Mouse (Mus musculus): ENCODE data around the gene Gpr62. TPM values are rescaled to one million over a fixed set of nuclear protein-coding genes. Genes with fewer than 3 reads are reported as not detected.

The Gpr62 gene
- polyA plus RNA-seq, 1 experiment from 2014 or later = 0.41 TPM

GRCm38 (mm10) chr9:106483606-106484005 lies 17.9 kb upstream of the Gpr62 start:
- H3K4me3 ChIP-seq (ENCODE audit: low read length) = no peak overlapping the region
- no peak overlapping the region for H3K9ac ChIP-seq (replicated peaks; ENCODE audit: low read length)
- H3K36me3 ChIP-seq (ENCODE audit: insufficient read depth, low read length) = peaks cover 41% of the 10 kb centered on the region
- ATAC-seq (ENCODE audit: low FRiP score, low TSS enrichment) = no peak
- H3K27ac ChIP-seq (ENCODE audit: low read length) = no peak overlapping the region
- WGBS = 90% methylated on average over 17 of the region's 17 CpGs
- H3K9me3 ChIP-seq (ENCODE audit: low read length) = no peaks in the 10 kb centered on the region
- H3K27me3 ChIP-seq (ENCODE audit: insufficient read depth, low read length) = no peaks in the 10 kb centered on the region
- H3K4me2 ChIP-seq (replicated peaks; ENCODE audit: low read depth, low read length) = no peak overlapping the region
- no peaks in the 10 kb centered on the region for H3K4me1 ChIP-seq (ENCODE audit: insufficient read depth, low read length)

DNA sequence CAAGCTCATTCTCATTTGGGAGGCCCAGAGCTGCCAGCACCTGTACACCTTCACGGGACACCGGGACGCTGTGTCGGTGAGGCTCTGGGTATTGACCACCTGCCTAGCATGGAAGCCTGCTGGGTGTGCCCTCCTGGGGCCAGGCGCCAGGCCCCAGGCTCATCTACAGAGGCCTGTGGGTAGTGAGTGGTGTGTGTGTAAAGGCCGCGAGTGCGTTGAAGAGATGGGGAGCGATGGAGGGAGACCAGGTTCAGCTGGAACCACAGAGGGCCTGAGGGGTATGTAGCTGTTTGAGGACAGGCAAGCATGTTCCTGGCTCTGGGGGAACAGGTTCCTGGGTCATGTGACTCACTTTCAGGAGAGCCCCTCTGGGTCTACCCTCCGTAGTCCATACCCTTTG lies 17.4 kb upstream of the Gpr62 start:
- WGBS = 95% methylated on average over 10 of the region's 10 CpGs

DNA sequence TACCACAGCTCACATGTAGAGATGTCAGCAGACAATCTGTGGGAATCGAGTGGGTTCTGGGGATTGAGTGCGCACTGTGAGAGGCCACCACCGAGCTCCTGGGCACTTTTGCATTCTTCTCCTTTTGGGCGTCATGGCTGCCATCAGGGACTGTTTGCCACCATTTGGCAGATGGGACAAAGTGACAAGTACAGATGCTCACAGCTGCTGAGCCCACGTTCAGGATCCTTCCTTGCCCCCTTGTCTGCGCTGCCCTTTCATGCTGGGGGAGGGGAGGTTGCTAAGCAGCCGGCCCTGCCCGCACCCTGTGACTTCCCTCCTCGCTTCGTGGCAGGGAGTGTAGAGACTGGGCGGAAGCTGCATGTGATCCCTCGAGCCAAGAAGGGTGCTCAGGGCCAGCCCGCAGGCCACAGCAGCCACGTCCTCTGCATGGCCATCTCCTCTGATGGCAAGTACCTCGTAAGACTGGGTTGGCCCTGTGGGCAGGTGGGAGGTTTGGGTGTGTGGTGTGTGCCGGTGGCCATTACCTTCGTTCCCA lies 16.9 kb upstream of the Gpr62 start:
- WGBS = 85% methylated on average over 17 of the region's 17 CpGs
- Histone ChIP-seq H3K9me3 (ENCODE audit: low read length) (no peaks in the 10 kb centered on the region), H3K4me1 (ENCODE audit: insufficient read depth, low read length) (peaks cover 9% of the 10 kb centered on the region), H3K27ac (ENCODE audit: low read length) (no peak overlapping the region), H3K27me3 (ENCODE audit: insufficient read depth, low read length) (no peaks in the 10 kb centered on the region), H3K36me3 (ENCODE audit: insufficient read depth, low read length) (peaks cover 41% of the 10 kb centered on the region), H3K4me2 (replicated peaks; ENCODE audit: low read depth, low read length) (no peak overlapping the region), H3K9ac (replicated peaks; ENCODE audit: low read length) (no peak overlapping the region), H3K4me3 (ENCODE audit: low read length) (no peak overlapping the region)
- ATAC-seq (ENCODE audit: low FRiP score, low TSS enrichment) = no peak

More for the DNA sequence above, 17.4 kb upstream of the Gpr62 start:
- Histone ChIP-seq H3K4me1 (ENCODE audit: insufficient read depth, low read length) (peaks cover 4% of the 10 kb centered on the region), H3K4me2 (replicated peaks; ENCODE audit: low read depth, low read length) (no peak overlapping the region), H3K36me3 (ENCODE audit: insufficient read depth, low read length) (peaks cover 41% of the 10 kb centered on the region), H3K9me3 (ENCODE audit: low read length) (no peaks in the 10 kb centered on the region), H3K27ac (ENCODE audit: low read length) (no peak overlapping the region), H3K4me3 (ENCODE audit: low read length) (no peak overlapping the region), H3K27me3 (ENCODE audit: insufficient read depth, low read length) (no peaks in the 10 kb centered on the region), H3K9ac (replicated peaks; ENCODE audit: low read length) (no peak overlapping the region)
- ATAC-seq (ENCODE audit: low FRiP score, low TSS enrichment) = no peak

- H3K4me3 ChIP-seq (ENCODE audit: low read length) = no peak overlapping the region
Measured at GRCm38 (mm10) chr9:106481676-106482075, 15.9 kb upstream of the Gpr62 start.

GRCm38 (mm10) chr9:106481075-106481474 lies 15.3 kb upstream of the Gpr62 start:
- Histone ChIP-seq H3K9ac (replicated peaks; ENCODE audit: low read length) (no peak overlapping the region), H3K36me3 (ENCODE audit: insufficient read depth, low read length) (peaks cover 39% of the 10 kb centered on the region), H3K4me2 (replicated peaks; ENCODE audit: low read depth, low read length) (no peak overlapping the region), H3K27me3 (ENCODE audit: insufficient read depth, low read length) (no peaks in the 10 kb centered on the region), H3K4me1 (ENCODE audit: insufficient read depth, low read length) (peaks cover 15% of the 10 kb centered on the region), H3K9me3 (ENCODE audit: low read length) (no peaks in the 10 kb centered on the region), H3K4me3 (ENCODE audit: low read length) (no peak overlapping the region), H3K27ac (ENCODE audit: low read length) (no peak overlapping the region)
- ATAC-seq (ENCODE audit: low FRiP score, low TSS enrichment) = no peak
- WGBS = 86% methylated on average over 13 of the region's 15 CpGs

More at GRCm38 (mm10) chr9:106481676-106482075, 15.9 kb upstream of the Gpr62 start:
- no peak for ATAC-seq (ENCODE audit: low FRiP score, low TSS enrichment)
- Histone ChIP-seq H3K4me2 (replicated peaks; ENCODE audit: low read depth, low read length) (no peak overlapping the region), H3K27ac (ENCODE audit: low read length) (no peak overlapping the region), H3K9ac (replicated peaks; ENCODE audit: low read length) (no peak overlapping the region), H3K36me3 (ENCODE audit: insufficient read depth, low read length) (peaks cover 41% of the 10 kb centered on the region), H3K9me3 (ENCODE audit: low read length) (no peaks in the 10 kb centered on the region), H3K4me1 (ENCODE audit: insufficient read depth, low read length) (peaks cover 11% of the 10 kb centered on the region), H3K27me3 (ENCODE audit: insufficient read depth, low read length) (no peaks in the 10 kb centered on the region)
- WGBS = 92% methylated on average over 13 of the region's 13 CpGs

GRCm38 (mm10) chr9:106480541-106480940 lies 14.8 kb upstream of the Gpr62 start:
- H3K27ac ChIP-seq (ENCODE audit: low read length) = no peak overlapping the region
- no peaks in the 10 kb centered on the region for H3K27me3 ChIP-seq (ENCODE audit: insufficient read depth, low read length)
- H3K36me3 ChIP-seq (ENCODE audit: insufficient read depth, low read length) = peaks cover 38% of the 10 kb centered on the region
- H3K9me3 ChIP-seq (ENCODE audit: low read length) = no peaks in the 10 kb centered on the region
- WGBS = 88% methylated on average over 7 of the region's 7 CpGs
- no peak overlapping the region for H3K9ac ChIP-seq (replicated peaks; ENCODE audit: low read length)
- no peak for ATAC-seq (ENCODE audit: low FRiP score, low TSS enrichment)
- H3K4me1 ChIP-seq (ENCODE audit: insufficient read depth, low read length) = peaks cover 20% of the 10 kb centered on the region
- no peak overlapping the region for H3K4me3 ChIP-seq (ENCODE audit: low read length)
- H3K4me2 ChIP-seq (replicated peaks; ENCODE audit: low read depth, low read length) = no peak overlapping the region

DNA sequence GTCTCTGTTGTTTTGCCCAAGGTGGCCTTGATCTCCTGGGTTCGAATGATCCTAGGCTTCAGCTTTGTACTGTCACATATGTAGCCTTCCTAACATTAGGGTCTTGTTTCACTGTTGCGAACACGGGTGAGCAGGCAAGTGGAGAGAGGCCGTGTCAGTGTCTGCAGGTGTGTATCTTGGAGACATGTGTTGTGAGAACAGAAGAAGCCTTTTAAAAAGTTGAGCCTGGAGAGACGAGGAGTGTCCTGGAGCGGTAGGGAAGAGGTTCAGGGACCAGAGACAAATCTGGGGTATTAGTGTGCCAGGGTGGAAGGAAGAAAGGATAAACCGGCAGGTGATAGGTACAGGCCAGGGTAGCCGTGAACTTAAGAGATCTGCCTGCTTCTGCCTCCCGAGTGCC lies 12.4 kb upstream of the Gpr62 start:
- WGBS = 73% methylated on average over 9 of the region's 9 CpGs

GRCm38 (mm10) chr9:106477649-106478048 lies 11.9 kb upstream of the Gpr62 start:
- peak overlapping the region; percentile 74 for H3K9ac ChIP-seq (replicated peaks; ENCODE audit: low read length)
- 4% methylated on average over 16 of the region's 16 CpGs for WGBS
- no peaks in the 10 kb centered on the region for H3K9me3 ChIP-seq (ENCODE audit: low read length)
- H3K4me1 ChIP-seq (ENCODE audit: insufficient read depth, low read length) = peaks cover 39% of the 10 kb centered on the region
- no peaks in the 10 kb centered on the region for H3K27me3 ChIP-seq (ENCODE audit: insufficient read depth, low read length)
- H3K4me2 ChIP-seq (replicated peaks; ENCODE audit: low read depth, low read length) = peak overlapping the region; percentile 98
- no peak for ATAC-seq (ENCODE audit: low FRiP score, low TSS enrichment)
- H3K36me3 ChIP-seq (ENCODE audit: insufficient read depth, low read length) = peaks cover 16% of the 10 kb centered on the region
- H3K4me3 ChIP-seq (ENCODE audit: low read length) = peak overlapping the region; percentile 73
- H3K27ac ChIP-seq (ENCODE audit: low read length) = peak overlapping the region; percentile 39; the same call in 1 of the 2 replicates

More for the DNA sequence above, 12.4 kb upstream of the Gpr62 start:
- peak overlapping the region; percentile 98 for H3K4me2 ChIP-seq (replicated peaks; ENCODE audit: low read depth, low read length)
- H3K4me3 ChIP-seq (ENCODE audit: low read length) = peak overlapping the region; percentile 73
- no peaks in the 10 kb centered on the region for H3K27me3 ChIP-seq (ENCODE audit: insufficient read depth, low read length)
- H3K9ac ChIP-seq (replicated peaks; ENCODE audit: low read length) = peak overlapping the region; percentile 74
- no peak overlapping the region for H3K27ac ChIP-seq (ENCODE audit: low read length)
- H3K36me3 ChIP-seq (ENCODE audit: insufficient read depth, low read length) = peaks cover 20% of the 10 kb centered on the region
- H3K9me3 ChIP-seq (ENCODE audit: low read length) = no peaks in the 10 kb centered on the region
- peaks cover 39% of the 10 kb centered on the region for H3K4me1 ChIP-seq (ENCODE audit: insufficient read depth, low read length)
- no peak for ATAC-seq (ENCODE audit: low FRiP score, low TSS enrichment)

DNA sequence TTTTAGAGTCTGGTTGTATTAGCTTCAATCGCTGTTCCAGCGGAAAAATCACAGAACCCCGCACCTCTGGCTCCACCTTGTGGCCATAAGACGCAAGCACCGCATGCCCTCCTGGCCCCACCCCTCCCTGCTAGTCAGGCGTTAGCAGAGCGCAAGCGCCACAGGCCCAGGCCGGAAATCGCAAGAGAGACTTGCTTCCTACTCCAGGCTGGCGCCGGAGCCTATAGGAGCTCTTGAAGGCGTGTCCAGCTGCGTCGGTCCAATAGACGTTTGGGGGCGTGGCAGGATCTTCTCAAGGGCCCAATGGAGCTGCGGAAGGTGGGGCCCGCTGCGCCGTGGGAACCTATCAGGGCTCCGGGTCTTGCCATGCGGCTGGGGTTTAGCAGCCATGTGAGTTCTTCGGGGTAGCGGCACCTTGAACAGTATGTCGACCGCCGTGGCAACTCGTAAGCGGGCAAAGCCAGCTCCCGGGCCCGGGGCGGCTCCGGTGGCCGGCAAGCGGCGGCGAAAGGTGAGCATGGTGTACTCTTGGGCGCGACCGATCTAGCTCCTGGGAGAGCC lies 11.3 kb upstream of the Gpr62 start, which contains the start of gene Parp3:
Gene Parp3, minus strand, starts transcription at position 26 of the 561 bp plus-strand sequence.
- peaks cover 13% of the 10 kb centered on the region for H3K36me3 ChIP-seq (ENCODE audit: insufficient read depth, low read length)
- H3K4me2 ChIP-seq (replicated peaks; ENCODE audit: low read depth, low read length) = peak within 1 kb of the TSS; percentile 98
- H3K9ac ChIP-seq (replicated peaks; ENCODE audit: low read length) = peak within 1 kb of the TSS; percentile 74
- H3K4me1 ChIP-seq (ENCODE audit: insufficient read depth, low read length) = peaks cover 41% of the 10 kb centered on the region
- no peaks in the 10 kb centered on the region for H3K27me3 ChIP-seq (ENCODE audit: insufficient read depth, low read length)
- H3K27ac ChIP-seq (ENCODE audit: low read length) = peak within 1 kb of the TSS; percentile 63
- ATAC-seq (ENCODE audit: low FRiP score, low TSS enrichment) = peak; percentile 98
- peak within 1 kb of the TSS; percentile 73 for H3K4me3 ChIP-seq (ENCODE audit: low read length)
- under 1% methylated on average over 40 of the region's 41 CpGs for WGBS
- no peaks in the 10 kb centered on the region for H3K9me3 ChIP-seq (ENCODE audit: low read length)
